Mouse (Mus musculus): ENCODE data around the gene Ntf5.

DNA sequence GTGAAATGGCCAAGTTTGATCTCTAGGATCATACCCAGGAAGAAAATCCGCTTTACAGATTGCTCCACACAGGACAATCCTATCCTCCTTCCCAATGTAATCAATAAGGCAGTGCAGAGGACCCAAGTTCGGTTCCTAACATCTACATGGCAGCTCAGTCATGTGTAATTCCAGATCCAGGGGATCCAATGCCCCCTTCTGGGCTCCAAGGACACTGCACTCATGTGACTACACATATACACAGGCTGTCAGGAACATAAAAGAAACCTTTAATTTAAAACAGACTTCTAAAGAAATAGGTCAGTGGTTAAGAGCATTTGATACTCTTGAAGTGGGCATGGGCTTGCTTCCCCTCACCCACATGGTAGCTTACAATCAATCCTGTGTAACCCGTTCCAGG, 27.4 kb upstream of the Ntf5 start:
- TF ChIP-seq POLR2A (IDR thresholded peaks at IDR 0.05; ENCODE audit: borderline replicate concordance, control insufficient read depth, low read depth, low read length) (no peak), CTCF (IDR thresholded peaks at IDR 0.05; ENCODE audit: control insufficient read depth, insufficient read depth, low read length) (no peak)
